Mouse (Mus musculus): ENCODE measurements at regions not wholly inside any gene's neighbourhood (a gene's known extent, or its start where the extent isn't known, plus 50 kb on each side); places are given as distances from the start of the nearest gene placed in this dataset.
A peak's percentile ranks its signal among the peaks of the same experiment; 100 is the strongest.

GRCm38 (mm10) chr8:128268010-128268409 lies 90.4 kb upstream of the Nrp1 start:
- no peaks in the 10 kb centered on the region for H3K27me3 ChIP-seq (ENCODE audit: control insufficient read depth, insufficient read depth, low read length)
- no peaks in the 10 kb centered on the region for H3K36me3 ChIP-seq (replicated peaks; ENCODE audit: control insufficient read depth, insufficient read depth, low read depth, low read length)
- peaks cover 2% of the 10 kb centered on the region; the same call in 1 of the 2 replicates for H3K4me1 ChIP-seq (ENCODE audit: control insufficient read depth, insufficient read depth, low read length)
- ATAC-seq (replicated peaks; ENCODE audit: insufficient number of reproducible peaks, low FRiP score, low TSS enrichment, low read depth): no peak
- H3K9ac ChIP-seq (replicated peaks; ENCODE audit: low read length): no peak overlapping the region
- no peaks in the 10 kb centered on the region for H3K9me3 ChIP-seq (replicated peaks; ENCODE audit: control insufficient read depth, low read length)
- DNase-seq (ENCODE audit: low spot score): no peak
- H3K4me2 ChIP-seq (ENCODE audit: low read depth, low read length): no peak overlapping the region
- H3K4me3 ChIP-seq (ENCODE audit: low read depth, low read length): no peak overlapping the region
- WGBS: 75% methylated on average over 3 of the region's 3 CpGs
- no peak overlapping the region for H3K27ac ChIP-seq (replicated peaks; ENCODE audit: low read depth, low read length)

GRCm38 (mm10) chr8:128269546-128269945 lies 88.9 kb upstream of the Nrp1 start:
- Histone ChIP-seq H3K4me3 (ENCODE audit: low read depth, low read length) (no peak overlapping the region), H3K4me2 (ENCODE audit: low read depth, low read length) (no peak overlapping the region), H3K9ac (replicated peaks; ENCODE audit: low read length) (no peak overlapping the region), H3K27me3 (ENCODE audit: control insufficient read depth, insufficient read depth, low read length) (no peaks in the 10 kb centered on the region), H3K27ac (replicated peaks; ENCODE audit: low read depth, low read length) (no peak overlapping the region), H3K4me1 (ENCODE audit: control insufficient read depth, insufficient read depth, low read length) (peaks cover 2% of the 10 kb centered on the region; the same call in 1 of the 2 replicates), H3K36me3 (replicated peaks; ENCODE audit: control insufficient read depth, insufficient read depth, low read depth, low read length) (no peaks in the 10 kb centered on the region), H3K9me3 (replicated peaks; ENCODE audit: control insufficient read depth, low read length) (no peaks in the 10 kb centered on the region)
- WGBS: 79% methylated on average over 1 of the region's 1 CpGs
- DNase-seq (ENCODE audit: low spot score) (no peak), ATAC-seq (replicated peaks; ENCODE audit: insufficient number of reproducible peaks, low FRiP score, low TSS enrichment, low read depth) (no peak)

DNA sequence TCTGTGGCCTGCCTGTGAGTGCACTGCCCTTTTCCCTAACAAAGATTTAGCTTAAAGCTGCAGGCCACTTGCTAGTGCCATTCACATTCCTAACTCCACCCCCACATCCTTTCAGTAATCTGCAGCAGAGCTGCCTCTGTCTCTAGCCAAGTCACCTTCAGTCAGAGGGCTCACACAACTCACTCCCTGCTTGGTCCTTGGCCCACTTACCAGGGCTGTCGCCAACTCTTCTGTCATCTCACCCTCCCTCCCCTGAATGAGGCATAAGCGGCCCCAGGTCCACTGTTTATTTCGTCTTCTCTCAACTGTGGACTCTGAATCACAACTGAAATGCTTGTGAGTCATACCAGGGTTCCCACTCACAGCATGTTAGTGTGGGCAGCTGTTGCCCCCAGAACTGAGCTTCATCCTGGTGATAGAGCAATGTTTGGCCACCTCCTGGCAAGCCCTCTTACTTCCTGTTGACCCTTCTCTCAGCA lies 85.5 kb upstream of the Nrp1 start:
- Histone ChIP-seq H3K4me3 (ENCODE audit: low read depth, low read length) (no peak overlapping the region), H3K4me1 (ENCODE audit: control insufficient read depth, insufficient read depth, low read length) (no peaks in the 10 kb centered on the region), H3K27me3 (ENCODE audit: control insufficient read depth, insufficient read depth, low read length) (no peaks in the 10 kb centered on the region), H3K9ac (replicated peaks; ENCODE audit: low read length) (no peak overlapping the region), H3K9me3 (replicated peaks; ENCODE audit: control insufficient read depth, low read length) (no peaks in the 10 kb centered on the region), H3K4me2 (ENCODE audit: low read depth, low read length) (no peak overlapping the region), H3K27ac (replicated peaks; ENCODE audit: low read depth, low read length) (no peak overlapping the region), H3K36me3 (replicated peaks; ENCODE audit: control insufficient read depth, insufficient read depth, low read depth, low read length) (no peaks in the 10 kb centered on the region)
- 30% methylated on average over 3 of the region's 3 CpGs for WGBS
- ATAC-seq (replicated peaks; ENCODE audit: insufficient number of reproducible peaks, low FRiP score, low TSS enrichment, low read depth): no peak; the same call in 1 of the 2 replicates
- peak; percentile 36 for DNase-seq (ENCODE audit: low spot score)

DNA sequence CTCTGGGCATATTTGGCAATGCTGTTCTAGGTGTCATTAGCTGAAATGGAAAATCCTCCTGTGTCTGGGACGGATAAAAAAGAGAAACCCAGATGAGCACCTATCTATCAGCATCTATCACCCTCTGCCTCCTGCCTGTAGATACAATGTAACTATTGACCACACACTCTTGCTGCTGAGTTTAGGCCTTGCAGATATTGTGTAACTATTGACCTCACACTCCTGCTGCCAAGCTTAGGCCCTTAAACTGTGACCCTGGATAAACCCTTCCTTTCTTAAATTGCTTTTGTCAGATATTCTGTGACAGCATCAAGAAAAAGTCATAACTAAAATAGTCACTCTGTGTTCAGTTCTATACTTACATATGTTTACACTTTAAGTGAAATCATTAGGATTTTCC lies 81.9 kb upstream of the Nrp1 start:
- H3K27ac ChIP-seq (replicated peaks; ENCODE audit: low read depth, low read length): no peak overlapping the region
- WGBS: 80% methylated on average over 1 of the region's 1 CpGs
- no peaks in the 10 kb centered on the region for H3K4me1 ChIP-seq (ENCODE audit: control insufficient read depth, insufficient read depth, low read length)
- no peaks in the 10 kb centered on the region for H3K27me3 ChIP-seq (ENCODE audit: control insufficient read depth, insufficient read depth, low read length)
- DNase-seq (ENCODE audit: low spot score) (no peak), ATAC-seq (replicated peaks; ENCODE audit: insufficient number of reproducible peaks, low FRiP score, low TSS enrichment, low read depth) (no peak)
- H3K36me3 ChIP-seq (replicated peaks; ENCODE audit: control insufficient read depth, insufficient read depth, low read depth, low read length): no peaks in the 10 kb centered on the region
- H3K9ac ChIP-seq (replicated peaks; ENCODE audit: low read length): no peak overlapping the region
- no peaks in the 10 kb centered on the region for H3K9me3 ChIP-seq (replicated peaks; ENCODE audit: control insufficient read depth, low read length)
- no peak overlapping the region for H3K4me3 ChIP-seq (ENCODE audit: low read depth, low read length)
- H3K4me2 ChIP-seq (ENCODE audit: low read depth, low read length): no peak overlapping the region

DNA sequence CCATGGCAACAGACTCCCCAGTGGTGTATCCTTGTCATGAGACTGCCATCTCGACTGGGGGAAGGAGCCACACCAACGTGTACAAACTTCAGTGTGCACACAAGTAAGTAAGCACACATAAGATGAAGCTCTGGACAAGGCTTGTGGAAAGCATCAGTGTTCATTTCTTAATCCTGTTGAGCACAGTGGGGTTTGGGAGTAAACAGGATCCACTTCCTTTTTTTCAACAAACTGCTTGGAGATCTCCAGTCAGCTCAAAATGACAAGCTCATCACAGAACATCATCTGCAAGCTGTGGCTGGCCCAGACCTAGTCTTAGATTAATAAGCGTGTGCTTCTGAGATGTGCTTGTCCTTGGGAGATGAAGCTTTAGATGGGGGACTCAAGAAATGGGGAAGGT lies 75.6 kb upstream of the Nrp1 start:
- H3K36me3 ChIP-seq (replicated peaks; ENCODE audit: control insufficient read depth, insufficient read depth, low read depth, low read length): no peaks in the 10 kb centered on the region
- WGBS: 66% methylated on average over 3 of the region's 3 CpGs

GRCm38 (mm10) chr8:128283365-128283764 lies 75.0 kb upstream of the Nrp1 start:
- no peak overlapping the region for H3K4me3 ChIP-seq (ENCODE audit: low read depth, low read length)
- ATAC-seq (replicated peaks; ENCODE audit: insufficient number of reproducible peaks, low FRiP score, low TSS enrichment, low read depth) (no peak), DNase-seq (ENCODE audit: low spot score) (no peak)
- H3K27me3 ChIP-seq (ENCODE audit: control insufficient read depth, insufficient read depth, low read length): no peaks in the 10 kb centered on the region
- no peaks in the 10 kb centered on the region for H3K4me1 ChIP-seq (ENCODE audit: control insufficient read depth, insufficient read depth, low read length)
- WGBS: 93% methylated on average over 2 of the region's 2 CpGs
- no peaks in the 10 kb centered on the region for H3K36me3 ChIP-seq (replicated peaks; ENCODE audit: control insufficient read depth, insufficient read depth, low read depth, low read length)
- H3K9ac ChIP-seq (replicated peaks; ENCODE audit: low read length): no peak overlapping the region
- no peak overlapping the region for H3K27ac ChIP-seq (replicated peaks; ENCODE audit: low read depth, low read length)
- H3K4me2 ChIP-seq (ENCODE audit: low read depth, low read length): no peak overlapping the region
- no peaks in the 10 kb centered on the region for H3K9me3 ChIP-seq (replicated peaks; ENCODE audit: control insufficient read depth, low read length)

More for the DNA sequence above, 75.6 kb upstream of the Nrp1 start:
- Histone ChIP-seq H3K27me3 (ENCODE audit: control insufficient read depth, insufficient read depth, low read length) (no peaks in the 10 kb centered on the region), H3K27ac (replicated peaks; ENCODE audit: low read depth, low read length) (no peak overlapping the region), H3K4me3 (ENCODE audit: low read depth, low read length) (no peak overlapping the region), H3K4me2 (ENCODE audit: low read depth, low read length) (no peak overlapping the region), H3K4me1 (ENCODE audit: control insufficient read depth, insufficient read depth, low read length) (no peaks in the 10 kb centered on the region), H3K9ac (replicated peaks; ENCODE audit: low read length) (no peak overlapping the region), H3K9me3 (replicated peaks; ENCODE audit: control insufficient read depth, low read length) (no peaks in the 10 kb centered on the region)
- no peak for ATAC-seq (replicated peaks; ENCODE audit: insufficient number of reproducible peaks, low FRiP score, low TSS enrichment, low read depth)
- no peak for DNase-seq (ENCODE audit: low spot score)

GRCm38 (mm10) chr8:128284816-128285215 lies 73.6 kb upstream of the Nrp1 start:
- no peaks in the 10 kb centered on the region for H3K36me3 ChIP-seq (replicated peaks; ENCODE audit: control insufficient read depth, insufficient read depth, low read depth, low read length)

GRCm38 (mm10) chr8:128290076-128290475 lies 68.3 kb upstream of the Nrp1 start:
- H3K9ac ChIP-seq (replicated peaks; ENCODE audit: low read length): no peak overlapping the region
- no peaks in the 10 kb centered on the region for H3K4me1 ChIP-seq (ENCODE audit: control insufficient read depth, insufficient read depth, low read length)
- no peak overlapping the region for H3K4me3 ChIP-seq (ENCODE audit: low read depth, low read length)
- H3K36me3 ChIP-seq (replicated peaks; ENCODE audit: control insufficient read depth, insufficient read depth, low read depth, low read length): no peaks in the 10 kb centered on the region
- H3K4me2 ChIP-seq (ENCODE audit: low read depth, low read length): no peak overlapping the region
- DNase-seq (ENCODE audit: low spot score): no peak
- no peak for ATAC-seq (replicated peaks; ENCODE audit: insufficient number of reproducible peaks, low FRiP score, low TSS enrichment, low read depth)
- H3K9me3 ChIP-seq (replicated peaks; ENCODE audit: control insufficient read depth, low read length): no peaks in the 10 kb centered on the region
- WGBS: 72% methylated on average over 4 of the region's 4 CpGs
- H3K27ac ChIP-seq (replicated peaks; ENCODE audit: low read depth, low read length): no peak overlapping the region
- no peaks in the 10 kb centered on the region for H3K27me3 ChIP-seq (ENCODE audit: control insufficient read depth, insufficient read depth, low read length)

More at GRCm38 (mm10) chr8:128284816-128285215, 73.6 kb upstream of the Nrp1 start:
- DNase-seq (ENCODE audit: low spot score) (no peak), ATAC-seq (replicated peaks; ENCODE audit: insufficient number of reproducible peaks, low FRiP score, low TSS enrichment, low read depth) (no peak)
- Histone ChIP-seq H3K4me3 (ENCODE audit: low read depth, low read length) (no peak overlapping the region), H3K9me3 (replicated peaks; ENCODE audit: control insufficient read depth, low read length) (no peaks in the 10 kb centered on the region), H3K9ac (replicated peaks; ENCODE audit: low read length) (no peak overlapping the region), H3K4me2 (ENCODE audit: low read depth, low read length) (no peak overlapping the region), H3K27me3 (ENCODE audit: control insufficient read depth, insufficient read depth, low read length) (no peaks in the 10 kb centered on the region), H3K27ac (replicated peaks; ENCODE audit: low read depth, low read length) (no peak overlapping the region), H3K4me1 (ENCODE audit: control insufficient read depth, insufficient read depth, low read length) (no peaks in the 10 kb centered on the region)
- WGBS: 80% methylated on average over 3 of the region's 3 CpGs
